Mouse (Mus musculus): ENCODE data around the gene Mcm8.

The Mcm8 gene

GRCm38 (mm10) chr2:132871663-132872062 lies 55.7 kb downstream of the Mcm8 start:
- no peak for DNase-seq (ENCODE audit: extremely low read depth, low read depth, low spot score)

- no peak for DNase-seq (ENCODE audit: extremely low read depth, low read depth, low spot score)
These were observed 57.9 kb downstream of the Mcm8 start for GRCm38 (mm10) chr2:132873657-132874326.

GRCm38 (mm10) chr2:132876991-132877390 lies 61.0 kb downstream of the Mcm8 start:
- no peak for DNase-seq (ENCODE audit: extremely low read depth, low read depth, low spot score)

GRCm38 (mm10) chr2:132879261-132880044 lies 63.5 kb downstream of the Mcm8 start:
- DNase-seq (ENCODE audit: extremely low read depth, low read depth, low spot score), result no peak

- no peak for DNase-seq (ENCODE audit: extremely low read depth, low read depth, low spot score)
These were observed 65.1 kb downstream of the Mcm8 start, which contains the start of gene Lrrn4 for GRCm38 (mm10) chr2:132880844-132881645. Lrrn4 (minus strand) TSS chr2:132880891.

- DNase-seq (ENCODE audit: extremely low read depth, low read depth, low spot score), result no peak
These were observed 68.5 kb downstream of the Mcm8 start for GRCm38 (mm10) chr2:132884303-132884967.

DNA sequence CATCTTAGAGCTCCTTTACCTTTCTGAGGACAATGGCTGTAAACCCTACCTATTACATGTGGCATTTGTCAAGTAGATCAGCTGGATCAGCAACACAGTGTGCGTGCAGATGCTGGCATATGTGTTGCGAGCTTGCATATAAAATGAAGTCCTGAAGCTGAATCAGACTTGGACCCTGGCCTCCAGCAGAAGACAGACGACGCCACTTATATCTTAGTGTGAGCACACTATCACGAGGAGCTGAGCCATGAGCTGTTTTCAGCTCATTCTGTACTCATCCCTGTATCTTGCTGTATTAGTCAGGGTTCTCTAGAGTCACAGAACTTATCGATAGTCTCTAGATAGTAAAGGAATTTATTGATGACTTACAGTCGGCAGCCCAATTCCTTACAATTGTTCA lies 69.4 kb downstream of the Mcm8 start:
- no peak for DNase-seq (ENCODE audit: extremely low read depth, low read depth, low spot score)
